In the genomic region with DNA sequence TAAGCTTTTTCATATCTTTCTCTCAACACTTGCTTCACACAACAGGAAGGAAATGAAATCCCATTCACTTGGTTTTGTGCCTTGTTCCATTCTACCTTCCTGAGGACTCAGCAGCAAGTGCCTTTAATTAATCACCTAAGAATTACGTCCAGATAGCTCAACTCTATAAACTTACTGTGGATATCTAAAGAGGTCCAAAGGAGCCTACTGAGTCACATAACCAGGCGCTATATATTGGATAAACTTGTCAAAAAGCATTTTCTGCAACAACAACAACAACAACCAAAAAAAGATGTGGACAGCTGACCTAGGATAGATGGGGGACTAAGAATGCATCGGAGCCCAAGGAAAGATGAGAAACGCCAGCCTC, we compare ENCODE assay signal across 8 mouse cellular contexts. TPM values are rescaled to one million over a fixed set of nuclear protein-coding genes. Genes with fewer than 3 reads are reported as not detected.
DNase-seq lines count a peak whose midpoint lies in the region; ATAC-seq and TF ChIP-seq lines count a peak whose summit lies in the region.

No protein-coding gene starts in this region.

- no peak for DNase-seq in heart, postnatal 36 days
- DNase-seq in G1E (ENCODE audit: low spot score) = no peak
- DNase-seq in hindbrain, embryonic 10.5 days (ENCODE audit: low spot score) = no peak
- DNase-seq in midbrain, embryonic 10.5 days (ENCODE audit: low spot score) = no peak
- DNase-seq in layer of hippocampus, adult 9-11 months = no peak
- DNase-seq in thymus, postnatal 25 days = no peak

- peak overlapping the region; percentile 98 for H3K27ac ChIP-seq in heart, embryonic 15.5 days
- H3K27ac ChIP-seq in hindbrain, embryonic 10.5 days = peak overlapping the region; percentile 97
- peak overlapping the region; percentile 96 for H3K27ac ChIP-seq in midbrain, embryonic 10.5 days (replicated peaks)

- WGBS in heart, embryonic 15.5 days = under 1% methylated on average over 4 of the region's 4 CpGs
- under 1% methylated on average over 4 of the region's 4 CpGs for WGBS in hindbrain, embryonic 10.5 days
- WGBS in midbrain, embryonic 10.5 days = 2% methylated on average over 4 of the region's 4 CpGs

- no peak for ATAC-seq in heart, embryonic 15.5 days (replicated peaks; ENCODE audit: insufficient number of reproducible peaks, insufficient read depth, low FRiP score, low read depth)
- no peak for ATAC-seq in G1E (ENCODE audit: extremely low read depth, insufficient number of reproducible peaks, low FRiP score, poor library complexity, severe bottlenecking)
- ATAC-seq in granulocyte monocyte progenitor cell, adult 5-6 weeks (replicated peaks; ENCODE audit: poor library complexity, severe bottlenecking) = no peak

- H3K4me3 ChIP-seq in heart, embryonic 15.5 days = peak overlapping the region; percentile 88
- peak overlapping the region; percentile 83 for H3K4me3 ChIP-seq in G1E (ENCODE audit: low read depth, low read length)
- peak overlapping the region; percentile 84 for H3K4me3 ChIP-seq in hindbrain, embryonic 10.5 days
- peak overlapping the region; percentile 98 for H3K4me3 ChIP-seq in midbrain, embryonic 10.5 days

- H3K36me3 ChIP-seq in heart, embryonic 15.5 days = no peaks in the 10 kb centered on the region
- no peaks in the 10 kb centered on the region for H3K36me3 ChIP-seq in G1E (replicated peaks)
- peaks cover 19% of the 10 kb centered on the region; the same call in 1 of the 2 replicates for H3K36me3 ChIP-seq in hindbrain, embryonic 10.5 days
- H3K36me3 ChIP-seq in midbrain, embryonic 10.5 days = peaks cover 22% of the 10 kb centered on the region

- no peak for TF ChIP-seq CTCF in G1E (IDR thresholded peaks at IDR 0.05; ENCODE audit: low read depth, low read length)

- intact Hi-C loops in heart, postnatal 36 days (cut with DNase I) = loop anchor here (5.0 kb wide), 1 partner anchor 109 kb away; no protein-coding TSS in a partner anchor

- H3K4me2 ChIP-seq in heart, embryonic 15.5 days = peak overlapping the region; percentile 74

- no peaks in the 10 kb centered on the region for H3K9me3 ChIP-seq in heart, embryonic 15.5 days (replicated peaks)
- H3K9me3 ChIP-seq in G1E (replicated peaks) = peaks cover 14% of the 10 kb centered on the region
- no peaks in the 10 kb centered on the region for H3K9me3 ChIP-seq in hindbrain, embryonic 10.5 days
- no peaks in the 10 kb centered on the region for H3K9me3 ChIP-seq in midbrain, embryonic 10.5 days (replicated peaks)

- H3K4me1 ChIP-seq in heart, embryonic 15.5 days (replicated peaks) = peaks cover 28% of the 10 kb centered on the region
- H3K4me1 ChIP-seq in G1E (ENCODE audit: insufficient read depth, low read depth, low read length) = peaks cover 22% of the 10 kb centered on the region
- peaks cover 37% of the 10 kb centered on the region for H3K4me1 ChIP-seq in hindbrain, embryonic 10.5 days (replicated peaks)
- peaks cover 53% of the 10 kb centered on the region for H3K4me1 ChIP-seq in midbrain, embryonic 10.5 days

- peak overlapping the region; percentile 91 for H3K9ac ChIP-seq in heart, embryonic 15.5 days

- no peaks in the 10 kb centered on the region for H3K27me3 ChIP-seq in heart, embryonic 15.5 days
- H3K27me3 ChIP-seq in G1E (ENCODE audit: insufficient read depth, low read length) = no peaks in the 10 kb centered on the region
- H3K27me3 ChIP-seq in hindbrain, embryonic 10.5 days (ENCODE audit: insufficient read depth, poor library complexity, severe bottlenecking) = no peaks in the 10 kb centered on the region
- no peaks in the 10 kb centered on the region for H3K27me3 ChIP-seq in midbrain, embryonic 10.5 days (ENCODE audit: low read depth, poor library complexity, severe bottlenecking)

RNA-seq across cellular contexts. Expression of gene Rasal2, which starts 1.1 kb away (rescaled TPM):
- polyA plus RNA-seq in heart, embryonic 15.5 days (2015; fragmentation: Nextera tagmentation; extraction: Ambion mirVana) = 16.0 and 17.8 TPM in 2 replicates
- total RNA-seq in heart, postnatal 36 days (2021) = 10 to 100 TPM; 25.4 to 35.8 TPM
- total RNA-seq in G1E (2014; fragmentation: Nextera tagmentation) = 8.0 and 10.4 TPM in 2 replicates
- total RNA-seq in G1E (2017) = 2.3 and 2.7 TPM in 2 replicates
- 0.62 and 0.78 TPM in 2 replicates for polyA plus RNA-seq in G1E (2012)
- polyA plus RNA-seq in hindbrain, embryonic 10.5 days (2016; fragmentation: Nextera tagmentation; extraction: Ambion mirVana) = 11.2 and 18.5 TPM in 2 replicates
- 8.8 and 16.5 TPM in 2 replicates for polyA plus RNA-seq in midbrain, embryonic 10.5 days (2016; fragmentation: Nextera tagmentation; extraction: Ambion mirVana)
- total RNA-seq in granulocyte monocyte progenitor cell, adult 5-6 weeks (2014; fragmentation: Nextera tagmentation) = 1.3 and 2.0 TPM in 2 replicates
- total RNA-seq in granulocyte monocyte progenitor cell, adult 5-6 weeks (2017) = 2.2 and 2.3 TPM in 2 replicates

RNA-seq across cellular contexts. Expression of gene Cryzl2, which starts 47.1 kb away (rescaled TPM):
- 27.1 and 30.5 TPM in 2 replicates for polyA plus RNA-seq in heart, embryonic 15.5 days (2015; fragmentation: Nextera tagmentation; extraction: Ambion mirVana)
- 1 to 10 TPM; 7.3 to 8.4 TPM for total RNA-seq in heart, postnatal 36 days (2021)
- total RNA-seq in G1E (2014; fragmentation: Nextera tagmentation) (not detected in 2 replicates), G1E (2017) (0.44 TPM in 1 of 2 replicates, not detected in the other)
- polyA plus RNA-seq in G1E (2012) = not detected in 2 replicates
- 7.9 and 8.3 TPM in 2 replicates for polyA plus RNA-seq in hindbrain, embryonic 10.5 days (2016; fragmentation: Nextera tagmentation; extraction: Ambion mirVana)
- polyA plus RNA-seq in midbrain, embryonic 10.5 days (2016; fragmentation: Nextera tagmentation; extraction: Ambion mirVana) = 6.4 and 7.3 TPM in 2 replicates
- 25.8 and 26.5 TPM in 2 replicates for total RNA-seq in granulocyte monocyte progenitor cell, adult 5-6 weeks (2014; fragmentation: Nextera tagmentation)
- 10.6 and 18.9 TPM in 2 replicates for total RNA-seq in granulocyte monocyte progenitor cell, adult 5-6 weeks (2017)
